Mouse (Mus musculus) heart, postnatal 0 days (tissue): ENCODE measurements around the gene Psmb5.

Experiments
- CTCF ChIP-seq: IDR thresholded peaks from 2 replicates; pipeline ENCODE4 v1.5.1; 2016; ENCODE audit warnings: antibody characterized with exemption, control low read depth, low read depth
- EP300 ChIP-seq: IDR thresholded peaks from 2 replicates; pipeline ENCODE4 v1.6.1; 2016; ENCODE audit warnings: antibody characterized with exemption, low read depth

- TF ChIP-seq CTCF: no peak
- TF ChIP-seq EP300: no peak
These were observed 14.4 kb upstream of the Psmb5 start for GRCm38 (mm10) chr14:54632252-54632651.
